Mouse (Mus musculus): Measurements from ENCODE around the gene Abcb9.

GRCm38 (mm10) chr5:124069657-124070056 lies 25.9 kb downstream of the Abcb9 start:
- TF ChIP-seq CTCF (IDR thresholded peaks at IDR 0.05; ENCODE audit: extremely low read depth, insufficient read depth, insufficient read length, insufficient replicate concordance) = no peak
- no peak for TF ChIP-seq POLR2A (IDR thresholded peaks at IDR 0.05; ENCODE audit: low read depth, low read length)
